Mouse (Mus musculus): ENCODE results near the gene Atp6v1g2.

DNA sequence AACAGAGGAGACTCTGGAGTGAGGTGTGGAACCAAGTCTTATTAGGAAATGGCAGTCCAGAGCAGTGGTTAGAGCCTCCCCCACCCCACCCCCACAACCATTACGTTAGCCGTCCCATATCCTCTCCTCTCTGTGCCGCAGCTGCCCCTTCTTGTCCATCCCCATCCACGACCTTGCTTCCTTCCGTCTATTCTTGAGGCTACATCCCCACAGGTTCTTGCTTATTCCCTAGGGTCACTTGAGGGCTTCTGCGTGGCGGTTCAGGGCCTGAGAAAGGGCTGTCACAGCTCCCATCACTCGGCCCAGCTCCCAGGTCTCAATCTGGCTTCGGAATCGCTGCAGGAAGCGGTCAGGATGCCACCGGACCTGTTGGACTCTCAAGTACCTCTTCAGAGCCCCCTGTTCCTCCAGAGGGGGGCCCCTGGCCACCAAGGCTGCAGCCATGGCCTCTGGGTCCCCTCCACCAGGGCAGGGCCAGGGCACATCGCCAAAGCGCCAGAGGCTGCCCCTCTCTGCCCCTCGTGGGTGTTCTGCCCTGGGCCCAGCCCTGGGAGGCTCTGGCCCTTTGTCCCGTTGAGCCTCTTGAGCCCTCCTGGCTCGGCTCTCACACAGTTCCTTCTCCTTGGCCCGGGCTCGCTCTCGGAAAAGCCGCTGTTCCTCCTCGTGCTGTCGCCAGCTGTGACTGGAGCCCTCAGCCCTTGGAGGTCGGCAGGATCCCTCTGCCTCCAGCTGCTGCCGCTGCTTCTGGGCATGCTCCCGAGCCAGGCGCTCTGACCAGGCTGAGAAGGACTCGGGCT is 13.1 kb upstream of the Atp6v1g2 start, which contains the start of gene Gm16181:
- no peak for TF ChIP-seq CTCF (IDR thresholded peaks at IDR 0.05; ENCODE audit: extremely low read depth, insufficient read depth, insufficient read length, insufficient replicate concordance)
- no peak for TF ChIP-seq POLR2A (IDR thresholded peaks at IDR 0.05; ENCODE audit: low read depth, low read length)

All from spleen, adult 2 months (tissue).